Mouse (Mus musculus) cerebellum, postnatal 36 days (tissue): ENCODE results near the gene Psmb10.

Experiments used
- DNase-seq, 2 experiments: peaks; one replicate each; pipeline ENCODE4 v3.0.0; 2021 to 2022; ENCODE audit warnings: mixed read lengths in 2 of 2

Psmb10 gene

GRCm38 (mm10) chr8:105936866-105937475 is 1.3 kb downstream of the Psmb10 start:
- DNase-seq, result peak; percentile 84 to 87

- no peak for DNase-seq
Observed at GRCm38 (mm10) chr8:105935863-105936603, 2.2 kb downstream of the Psmb10 start.

DNA sequence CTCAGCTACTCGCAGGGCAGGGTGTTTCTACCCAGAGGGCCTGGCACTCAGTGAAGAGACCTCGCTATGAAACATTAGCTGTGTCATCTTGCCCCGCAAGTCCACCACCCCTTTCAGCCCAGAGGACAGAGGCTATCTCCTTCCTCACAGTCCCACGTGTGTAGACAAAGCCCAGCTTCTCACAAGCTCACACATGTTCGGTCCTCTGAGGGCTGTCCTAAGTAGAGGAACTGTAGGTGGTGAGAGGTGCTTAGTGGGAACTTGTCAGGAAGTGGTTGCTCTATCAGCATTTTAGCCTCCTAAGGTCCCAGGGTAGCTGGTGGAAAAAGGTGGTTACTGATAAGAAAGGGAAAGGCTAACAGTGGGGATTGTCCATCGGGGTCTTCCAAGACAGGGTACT is 3.1 kb downstream of the Psmb10 start:
- DNase-seq, result no peak

GRCm38 (mm10) chr8:105933762-105934161 is 4.5 kb downstream of the Psmb10 start, which contains the start of gene Ctrl:
Gene Ctrl, minus strand, starts transcription at chr8:105933862.
- no peak for DNase-seq

- no peak for DNase-seq
Observed at GRCm38 (mm10) chr8:105932525-105932924, 5.7 kb downstream of the Psmb10 start.

DNA sequence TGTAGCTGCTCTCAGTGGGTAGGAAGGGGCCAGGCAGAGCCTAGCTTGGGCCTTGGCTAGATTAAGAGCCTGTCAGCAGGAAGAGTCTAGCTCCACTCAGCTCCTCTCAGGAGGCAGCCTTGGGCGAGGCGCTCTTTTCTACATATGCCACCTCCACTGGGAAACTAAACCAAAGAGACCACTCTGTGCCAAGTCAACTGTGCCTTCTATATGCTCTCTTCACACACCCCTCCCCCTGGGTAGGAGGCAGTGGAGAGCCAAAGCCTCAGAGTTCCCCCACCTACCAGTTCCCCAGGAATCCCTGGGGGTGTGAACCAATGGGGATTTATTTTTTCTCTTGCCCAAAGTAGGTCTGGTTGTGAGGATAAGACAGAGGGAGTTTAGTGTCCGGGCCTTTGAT is 7.0 kb downstream of the Psmb10 start:
- no peak for DNase-seq

DNA sequence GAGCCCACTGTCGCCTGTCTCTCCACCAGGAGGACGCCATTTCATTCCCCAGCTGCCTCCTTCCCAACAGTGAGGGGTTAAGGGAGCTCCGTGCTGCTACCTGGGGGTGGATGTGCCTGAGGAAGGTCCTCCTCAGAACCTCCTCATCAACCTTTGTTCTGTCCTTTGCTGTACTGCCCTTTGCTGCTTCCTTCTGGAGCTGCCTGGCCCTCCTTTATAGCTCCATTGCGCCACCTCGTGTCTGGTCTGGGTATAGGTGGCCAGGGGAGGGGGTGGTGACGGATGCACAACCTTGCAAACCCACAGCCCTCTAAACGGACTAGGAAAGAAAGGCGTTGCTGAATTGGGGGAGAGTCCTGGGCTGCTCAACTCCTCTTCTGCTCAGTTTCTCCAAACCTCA is 7.6 kb downstream of the Psmb10 start:
- peak; percentile 84 to 85 for DNase-seq

DNA sequence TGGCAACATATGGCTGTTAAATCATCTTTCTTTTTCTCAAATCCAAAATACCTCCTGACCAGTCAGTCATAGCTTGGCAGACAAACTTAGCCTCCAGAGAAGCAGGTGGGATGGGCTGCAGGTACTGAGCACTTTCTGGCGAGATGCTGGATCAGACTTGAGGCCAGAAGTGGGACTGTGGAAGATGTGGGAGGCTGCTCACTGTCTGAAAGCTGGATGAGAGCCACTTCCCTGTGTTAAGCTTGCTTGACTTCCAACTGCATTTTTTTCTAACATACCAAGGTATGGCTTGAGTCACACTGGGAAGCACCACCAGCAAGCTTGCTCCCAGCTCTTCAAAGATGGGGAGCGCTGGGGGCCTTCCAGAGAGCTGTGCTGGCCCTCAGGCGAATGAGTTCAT is 13.1 kb downstream of the Psmb10 start:
- DNase-seq, result no peak

- DNase-seq, result no peak
Observed at GRCm38 (mm10) chr8:105919390-105919789, 18.9 kb downstream of the Psmb10 start.

DNA sequence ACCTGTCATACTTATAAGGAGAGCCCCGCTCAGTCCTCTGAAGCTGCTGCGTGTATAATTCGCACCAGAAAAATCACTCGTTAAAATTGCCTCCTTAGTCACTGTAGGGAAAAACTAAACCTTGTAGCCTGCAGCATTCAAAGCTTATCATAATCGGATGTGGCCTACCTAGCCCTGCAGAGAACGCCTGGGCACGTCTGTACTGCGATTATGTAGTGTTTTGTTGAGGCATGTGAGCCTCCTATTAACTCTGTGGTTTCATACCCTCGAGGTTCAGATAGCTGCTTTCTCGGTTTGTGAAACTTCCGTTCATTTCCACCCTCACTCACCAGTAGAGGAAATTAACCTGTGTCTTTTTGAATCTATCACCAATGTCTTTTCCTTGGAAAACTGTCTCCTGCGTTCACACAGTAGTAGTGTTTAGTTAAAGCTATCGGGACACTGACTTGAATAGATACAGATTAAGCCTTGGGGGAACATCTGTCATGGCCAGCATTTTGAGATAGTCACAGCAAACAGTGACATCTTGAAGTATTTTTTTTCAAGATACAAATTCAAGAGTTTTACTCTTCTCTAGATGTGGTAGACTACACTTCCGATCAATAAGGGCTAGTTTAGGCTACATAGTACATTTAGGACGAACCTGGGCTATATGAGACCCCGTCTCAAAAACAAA is 37.2 kb downstream of the Psmb10 start:
- no peak for DNase-seq

GRCm38 (mm10) chr8:105900180-105900940 is 37.9 kb downstream of the Psmb10 start, which contains the start of gene Pskh1:
Gene Pskh1, plus strand, starts transcription at chr8:105900441.
- DNase-seq, result peak; percentile 91

GRCm38 (mm10) chr8:105897801-105898480 is 40.3 kb downstream of the Psmb10 start:
- DNase-seq, result no peak

GRCm38 (mm10) chr8:105893339-105893738 is 44.9 kb downstream of the Psmb10 start, which contains the start of gene Nrn1l:
Gene Nrn1l, plus strand, starts transcription at chr8:105893567.
- peak in 1 of 2 experiments; percentile 36 for DNase-seq

DNA sequence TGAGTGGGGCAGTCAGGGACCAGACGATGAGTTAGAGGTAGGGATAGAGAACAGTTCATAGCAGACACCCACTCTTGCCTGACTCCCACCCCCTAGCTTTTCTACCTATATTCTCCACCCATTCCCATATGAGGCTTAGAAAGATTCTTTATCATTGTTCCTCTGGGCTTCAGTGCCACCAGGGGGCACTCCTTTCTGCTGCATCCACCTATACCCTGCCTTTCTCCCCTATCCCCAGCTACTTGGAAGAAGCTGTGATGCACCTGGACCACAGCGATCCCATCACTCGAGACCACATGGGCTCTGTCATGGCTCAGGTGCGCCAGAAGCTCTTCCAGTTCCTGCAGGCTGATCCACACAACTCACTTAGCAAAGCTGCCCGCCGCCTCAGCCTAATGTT is 45.8 kb downstream of the Psmb10 start:
- DNase-seq, result no peak

GRCm38 (mm10) chr8:105890870-105891269 is 47.4 kb downstream of the Psmb10 start:
- no peak for DNase-seq

DNA sequence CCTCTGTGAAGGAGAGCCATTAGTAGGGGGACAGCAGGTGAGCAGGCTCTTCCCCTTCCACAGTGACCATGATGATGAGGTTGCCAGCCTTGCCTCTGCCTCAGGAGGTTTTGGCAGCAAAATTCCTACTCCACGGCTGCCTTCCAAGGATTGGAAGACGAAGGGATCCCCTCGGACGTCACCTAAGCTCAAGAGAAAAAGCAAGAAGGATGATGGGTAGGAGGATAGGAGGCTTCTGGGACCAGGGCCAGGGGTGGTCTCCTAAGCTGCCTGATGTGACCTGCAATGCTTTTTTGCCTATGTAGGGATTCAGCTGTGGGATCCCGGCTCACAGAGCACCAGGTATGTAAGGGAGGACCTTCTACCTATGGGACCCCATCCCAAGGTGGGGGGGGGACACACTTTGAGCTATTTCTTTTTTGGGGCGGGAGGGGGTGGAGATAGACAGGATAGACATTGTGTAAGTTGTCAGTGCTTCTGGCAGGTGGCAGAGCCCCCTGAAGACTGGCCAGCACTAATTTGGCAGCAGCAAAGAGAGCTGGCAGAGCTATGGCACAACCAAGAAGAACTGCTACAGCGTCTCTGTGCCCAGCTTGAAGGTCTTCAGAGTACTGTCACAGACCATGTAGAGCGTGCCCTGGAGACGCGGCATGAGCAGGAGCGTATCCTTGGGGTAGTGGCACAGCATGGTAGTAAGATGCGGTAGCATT is 48.3 kb downstream of the Psmb10 start:
- no peak for DNase-seq
